Mouse (Mus musculus) embryonic fibroblast, embryonic 13.5 days (primary cell): ENCODE results near the gene Cep170.

Experiments used
- CTCF ChIP-seq: IDR thresholded peaks from 2 replicates; pipeline ENCODE4 v1.5.1; 2011; ENCODE audit warnings: mild to moderate bottlenecking, control low read depth, low read length, moderate library complexity, borderline replicate concordance; ENCODE audit not compliant: insufficient read depth
- POLR2A ChIP-seq: IDR thresholded peaks from 2 replicates; pipeline ENCODE4 v1.6.1; 2011; ENCODE audit warnings: low read depth, mild to moderate bottlenecking, control low read depth, low read length, moderate library complexity

DNA sequence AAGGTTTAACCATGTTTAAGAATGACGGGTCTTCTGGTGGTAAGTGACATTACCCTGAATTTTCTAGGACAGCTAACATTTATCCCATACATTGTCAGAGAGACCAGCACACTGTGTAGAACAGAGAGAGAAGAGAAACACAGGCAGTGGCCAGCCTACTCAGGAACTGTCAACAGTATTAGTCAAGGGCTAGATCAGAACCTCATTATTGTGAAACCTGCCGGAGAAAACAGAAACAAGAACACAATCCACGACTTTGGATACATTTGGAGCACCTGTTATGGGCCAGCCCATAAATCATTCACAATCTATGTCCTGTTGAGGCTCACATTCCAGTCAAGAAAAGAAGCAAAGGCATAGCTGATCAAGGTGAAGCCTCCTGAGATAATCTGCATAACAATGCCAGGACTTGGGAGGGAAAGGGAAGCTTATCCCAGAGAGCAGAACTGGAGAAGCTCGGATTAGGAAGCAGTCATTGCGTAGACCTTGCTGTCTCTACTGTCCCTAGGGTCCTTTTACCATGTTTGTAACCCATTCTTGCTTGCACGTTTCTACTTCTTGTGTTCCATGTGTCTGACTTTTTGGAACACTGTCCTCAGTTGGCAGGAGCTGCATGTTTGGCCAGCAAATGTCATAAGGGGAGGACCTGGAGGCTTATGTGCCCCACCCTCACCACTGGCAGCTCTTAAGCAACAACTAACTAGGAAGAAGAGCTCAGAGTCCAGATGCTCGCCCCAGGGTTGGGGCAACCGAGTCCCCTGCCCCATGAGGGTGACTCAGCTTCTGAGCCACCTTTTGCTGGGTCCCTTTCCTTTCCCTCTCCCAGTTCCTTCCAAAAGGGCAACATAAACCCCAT, 89.8 kb downstream of the Cep170 start:
- TF ChIP-seq POLR2A (no peak), CTCF (no peak)
